Mouse (Mus musculus) heart, postnatal 0 days (tissue): ENCODE results near the gene Mrvi1.

Source experiments
- CTCF ChIP-seq: IDR thresholded peaks from 2 replicates; pipeline ENCODE4 v1.5.1; 2016; ENCODE audit warnings: antibody characterized with exemption, control low read depth, low read depth
- EP300 ChIP-seq: IDR thresholded peaks from 2 replicates; pipeline ENCODE4 v1.6.1; 2016; ENCODE audit warnings: antibody characterized with exemption, low read depth

DNA sequence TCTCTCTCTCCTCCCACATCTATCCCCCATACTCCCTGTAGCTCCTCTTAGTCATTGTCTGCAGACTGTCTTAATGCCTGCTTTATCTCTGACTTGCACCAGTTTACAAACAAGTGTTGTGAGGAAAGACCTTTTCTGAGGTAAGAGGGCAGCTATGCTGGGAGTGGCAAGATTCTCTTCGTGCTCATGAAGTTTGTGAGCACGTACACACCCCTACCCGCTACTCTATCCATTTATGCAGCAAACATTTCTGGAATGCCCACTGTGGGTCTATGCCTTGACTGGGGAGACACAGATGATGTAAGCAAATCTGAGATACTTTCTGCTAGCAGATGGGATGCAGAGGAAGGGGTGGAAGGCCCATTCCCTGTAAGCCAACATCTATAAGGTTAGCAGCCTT, 48.9 kb downstream of the Mrvi1 start:
- TF ChIP-seq CTCF (no peak), EP300 (no peak)
